Mouse (Mus musculus) brain, embryonic 14.5 days (tissue): ENCODE results near the gene Gm13889.
A peak's percentile ranks its signal among the peaks of the same experiment; 100 is the strongest.

Source experiments
- CTCF ChIP-seq: fragments of 200-500 bp; IDR thresholded peaks from 2 replicates; pipeline ENCODE4 v1.5.1; 2012; ENCODE audit warnings: inconsistent platforms, mild to moderate bottlenecking, moderate library complexity, borderline replicate concordance; ENCODE audit not compliant: insufficient read depth, insufficient read length; ENCODE audit errors: extremely low read depth
- POLR2A ChIP-seq: fragments of 200-500 bp; IDR thresholded peaks from 2 replicates; pipeline ENCODE4 v1.6.1; 2012; ENCODE audit warnings: mild to moderate bottlenecking, inconsistent platforms, borderline replicate concordance; ENCODE audit not compliant: poor library complexity, insufficient read depth, insufficient read length, severe bottlenecking; ENCODE audit errors: extremely low read depth

DNA sequence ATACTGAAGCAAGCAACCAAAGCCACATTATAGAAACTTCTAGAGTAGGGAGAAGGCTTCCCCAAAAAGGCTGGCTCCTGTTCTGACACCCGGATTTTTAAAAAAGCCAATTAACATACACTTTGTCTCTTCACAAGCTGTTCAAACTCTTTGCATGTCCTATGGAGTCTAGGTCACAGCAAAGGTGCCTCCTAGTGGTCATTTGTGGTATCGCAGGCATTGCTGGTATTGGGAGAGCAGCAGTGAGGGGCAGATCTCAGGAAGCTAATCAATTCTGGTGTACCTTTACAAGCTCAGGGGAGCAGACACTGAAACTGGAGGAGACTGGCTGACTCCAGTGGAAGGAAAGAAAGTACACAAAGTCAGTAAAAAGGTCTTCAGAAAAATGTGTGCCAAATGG lies 45.3 kb upstream of the Gm13889 start:
- no peak for TF ChIP-seq POLR2A
- TF ChIP-seq CTCF = peak; percentile 89; the same call in 1 of the 2 replicates
